Mouse (Mus musculus): ENCODE data around the gene 2010300C02Rik. TPM values are rescaled to one million over a fixed set of nuclear protein-coding genes. Genes with fewer than 3 reads are reported as not detected.
A peak's percentile ranks its signal among the peaks of the same experiment; 100 is the strongest.
"Not testable (repeated sequence)": the region's sequence is repeated elsewhere in the genome, so short reads cannot be mapped to it uniquely, and the experiment has no call there.

Gene 2010300C02Rik
- polyA plus RNA-seq, 1 experiment from 2014 or later, result 0.75 TPM

DNA sequence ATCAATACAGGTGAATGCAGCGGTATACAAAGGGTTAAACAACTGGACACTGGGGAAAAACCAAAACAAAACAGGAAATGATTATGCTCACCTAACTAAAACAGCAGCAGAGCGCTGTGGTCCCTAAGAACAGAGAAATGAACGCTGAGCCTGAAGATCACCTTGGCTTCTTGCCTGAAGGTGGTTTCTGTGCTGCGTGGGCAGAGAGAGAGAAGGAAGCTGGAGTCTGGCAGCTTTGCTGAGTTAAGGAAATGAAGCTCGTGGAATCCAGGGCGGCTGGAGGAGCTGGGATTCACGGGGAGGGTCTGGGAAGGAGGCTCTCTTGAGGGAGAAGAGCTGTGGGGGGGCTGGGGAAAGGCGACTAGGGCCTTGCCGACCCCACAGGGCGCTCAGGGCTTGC, 8.2 kb upstream of the 2010300C02Rik start:
- H3K27ac ChIP-seq (replicated peaks), result no peak overlapping the region
- H3K9me3 ChIP-seq, result no peaks in the 10 kb centered on the region
- no peak overlapping the region for H3K4me2 ChIP-seq (replicated peaks)
- no peaks in the 10 kb centered on the region for H3K27me3 ChIP-seq
- H3K9ac ChIP-seq (replicated peaks), result no peak overlapping the region
- no peaks in the 10 kb centered on the region for H3K36me3 ChIP-seq
- WGBS, result 73% methylated on average over 10 of the region's 10 CpGs
- no peak overlapping the region for H3K4me3 ChIP-seq
- H3K4me1 ChIP-seq, result no peaks in the 10 kb centered on the region
- ATAC-seq (ENCODE audit: low FRiP score, low read depth), result no peak

DNA sequence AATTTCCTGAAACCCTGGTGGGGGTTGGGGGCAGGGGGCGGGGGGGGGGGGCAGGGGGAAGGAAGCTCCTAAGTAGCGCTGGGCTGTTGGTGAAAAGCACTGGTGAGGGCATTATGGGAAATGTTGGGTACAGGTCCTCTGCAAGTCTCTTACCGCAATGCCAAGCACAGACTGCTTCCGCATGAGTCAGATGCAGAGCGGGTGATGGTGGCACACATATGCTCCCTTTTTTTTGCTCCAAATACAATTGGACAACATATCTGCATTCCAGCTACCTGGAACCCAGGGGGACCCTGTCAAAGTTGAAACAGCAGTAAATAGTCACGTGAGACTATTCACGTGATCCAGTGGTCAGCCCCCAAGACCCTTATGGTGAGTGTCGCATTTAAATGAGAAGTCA, 7.3 kb upstream of the 2010300C02Rik start:
- H3K27me3 ChIP-seq, result no peaks in the 10 kb centered on the region
- no peaks in the 10 kb centered on the region for H3K36me3 ChIP-seq
- H3K4me1 ChIP-seq, result no peaks in the 10 kb centered on the region
- H3K9ac ChIP-seq (replicated peaks), result no peak overlapping the region
- H3K4me3 ChIP-seq, result no peak overlapping the region
- no peak for ATAC-seq (ENCODE audit: low FRiP score, low read depth)
- H3K27ac ChIP-seq (replicated peaks), result no peak overlapping the region
- H3K9me3 ChIP-seq, result no peaks in the 10 kb centered on the region
- 80% methylated on average over 8 of the region's 8 CpGs for WGBS
- H3K4me2 ChIP-seq (replicated peaks), result no peak overlapping the region

DNA sequence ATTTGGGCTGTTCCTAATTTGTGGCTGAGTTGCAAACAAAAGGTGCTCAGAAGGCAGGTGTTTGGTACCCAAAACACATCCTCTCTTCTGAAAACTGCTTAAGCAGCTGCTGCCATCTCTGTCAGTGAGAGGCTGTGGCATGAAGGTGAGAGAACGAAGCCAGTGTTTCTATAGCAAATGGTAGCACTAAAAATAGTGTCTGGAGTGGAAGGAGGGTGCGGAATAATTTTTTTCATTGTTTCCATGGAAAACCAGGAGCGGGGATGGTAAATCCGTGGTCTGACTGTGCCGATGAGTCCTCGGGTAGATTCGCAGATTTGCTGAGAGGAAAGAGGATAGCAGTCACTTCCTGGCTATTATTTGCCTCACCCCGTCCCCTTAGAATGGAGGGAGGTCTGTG, 6.5 kb upstream of the 2010300C02Rik start:
- ATAC-seq (ENCODE audit: low FRiP score, low read depth), result no peak
- H3K4me1 ChIP-seq, result no peaks in the 10 kb centered on the region
- no peak overlapping the region for H3K4me2 ChIP-seq (replicated peaks)
- no peaks in the 10 kb centered on the region for H3K36me3 ChIP-seq
- WGBS, result 84% methylated on average over 8 of the region's 8 CpGs
- no peak overlapping the region for H3K9ac ChIP-seq (replicated peaks)
- H3K9me3 ChIP-seq, result no peaks in the 10 kb centered on the region
- peaks cover 4% of the 10 kb centered on the region for H3K27me3 ChIP-seq
- H3K4me3 ChIP-seq, result no peak overlapping the region
- H3K27ac ChIP-seq (replicated peaks), result no peak overlapping the region

DNA sequence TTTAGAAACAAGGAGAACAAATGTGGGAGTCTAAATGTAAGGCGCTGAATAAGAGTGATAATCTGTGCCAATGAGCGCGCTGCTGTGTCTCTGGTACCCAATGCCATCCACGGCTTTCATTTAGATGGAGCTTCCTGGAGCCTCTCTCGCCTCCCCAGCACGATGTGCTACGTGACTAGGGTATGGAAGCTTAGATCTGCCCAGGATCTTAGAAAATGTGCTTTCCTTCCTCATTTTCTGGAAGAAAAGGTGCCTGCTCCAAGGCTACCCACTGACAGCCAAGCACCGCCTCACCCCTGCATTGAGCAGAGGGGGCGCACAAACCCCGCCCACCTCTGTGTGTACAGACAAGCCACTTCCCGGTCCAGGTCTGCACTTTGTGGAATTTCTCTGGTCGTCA, 6.0 kb upstream of the 2010300C02Rik start:
- Histone ChIP-seq H3K27ac (replicated peaks) (no peak overlapping the region), H3K36me3 (no peaks in the 10 kb centered on the region), H3K9ac (replicated peaks) (no peak overlapping the region), H3K4me1 (no peaks in the 10 kb centered on the region), H3K9me3 (no peaks in the 10 kb centered on the region), H3K4me3 (no peak overlapping the region), H3K27me3 (peaks cover 8% of the 10 kb centered on the region), H3K4me2 (replicated peaks) (no peak overlapping the region)
- 78% methylated on average over 12 of the region's 12 CpGs for WGBS
- ATAC-seq (ENCODE audit: low FRiP score, low read depth), result no peak

DNA sequence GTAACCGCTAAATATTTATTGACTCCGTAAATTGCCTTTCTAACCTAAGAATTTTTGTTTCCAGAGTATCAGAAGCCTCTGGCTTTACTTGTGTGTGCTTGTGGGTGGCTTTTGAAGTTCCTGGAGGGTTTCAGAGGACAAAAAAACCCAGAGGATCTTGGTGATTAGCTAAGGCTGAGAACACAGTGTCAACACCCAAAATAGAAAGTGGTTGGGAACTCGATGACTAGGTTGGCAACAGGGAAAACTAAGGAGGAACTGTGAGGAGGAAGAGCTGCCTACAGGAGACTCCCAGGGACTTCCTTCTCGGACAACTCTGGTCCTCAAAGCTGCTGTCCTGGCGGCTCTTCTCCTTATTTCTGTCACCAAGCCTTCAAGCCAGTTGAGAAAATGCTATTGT, 1.2 kb upstream of the 2010300C02Rik start:
- Histone ChIP-seq H3K36me3 (no peaks in the 10 kb centered on the region), H3K27me3 (peaks cover 40% of the 10 kb centered on the region), H3K4me1 (peaks cover 13% of the 10 kb centered on the region), H3K4me3 (no peak overlapping the region), H3K9ac (replicated peaks) (no peak overlapping the region), H3K4me2 (replicated peaks) (no peak overlapping the region), H3K27ac (replicated peaks) (no peak overlapping the region), H3K9me3 (no peaks in the 10 kb centered on the region)
- no peak for ATAC-seq (ENCODE audit: low FRiP score, low read depth)
- WGBS, result 65% methylated on average over 5 of the region's 5 CpGs

DNA sequence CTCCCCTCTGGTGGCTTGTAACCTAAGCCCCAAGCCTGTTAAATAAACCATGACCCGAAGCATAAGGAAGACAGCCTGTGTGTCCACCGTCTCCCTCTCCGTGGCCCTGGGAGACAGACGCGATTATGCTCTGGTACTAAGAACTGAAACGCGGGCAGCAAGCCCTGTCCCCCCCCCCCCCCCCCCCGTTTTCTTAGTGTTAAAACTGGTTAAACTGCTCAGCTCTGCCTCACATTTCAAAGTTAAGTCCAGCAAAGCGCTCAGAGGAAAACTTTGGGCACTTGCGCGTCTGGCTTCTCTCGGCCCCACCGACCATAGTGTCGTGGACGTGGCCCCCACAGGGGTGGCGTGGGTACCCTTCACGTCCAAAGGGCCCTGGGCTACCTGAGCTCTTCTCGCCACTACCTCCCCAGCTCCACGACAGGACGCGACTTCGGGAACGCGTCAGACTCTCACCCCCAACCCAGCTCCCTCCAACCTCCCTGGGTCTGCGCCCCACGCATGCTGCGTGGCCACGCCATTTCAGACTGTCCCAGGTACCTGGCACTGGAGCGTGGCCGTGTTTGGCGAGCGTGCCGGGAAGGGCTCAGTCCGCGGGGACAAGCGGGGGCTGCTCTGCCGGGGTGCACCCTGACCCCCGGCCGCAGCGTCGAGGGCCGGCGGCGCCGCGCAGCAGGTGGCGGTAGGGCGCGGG, 708 bp downstream of the 2010300C02Rik start:
- 3% methylated on average over 46 of the region's 49 CpGs for WGBS
- H3K27me3 ChIP-seq, result peaks cover 40% of the 10 kb centered on the region

DNA sequence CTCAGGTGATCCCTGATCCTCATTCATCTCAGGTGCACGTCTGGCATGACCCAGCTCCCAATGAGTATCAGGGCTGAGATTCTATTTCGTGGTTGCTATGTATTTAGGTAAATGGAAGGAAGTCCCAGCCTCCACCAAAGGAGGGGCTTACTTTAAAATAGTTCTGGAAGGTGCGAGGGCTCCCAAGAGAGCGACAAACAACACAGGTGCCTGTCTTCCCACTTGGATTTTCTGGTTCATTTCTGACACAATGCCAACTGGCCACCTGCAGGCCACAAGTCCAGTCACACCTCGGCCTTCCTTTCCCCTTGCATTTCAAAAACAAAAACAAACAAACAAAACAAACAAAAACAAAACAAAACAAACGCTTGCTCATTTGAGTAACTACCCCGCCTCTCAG, 1.4 kb downstream of the 2010300C02Rik start:
- no peak overlapping the region for H3K4me2 ChIP-seq (replicated peaks)
- no peak overlapping the region for H3K9ac ChIP-seq (replicated peaks)
- peaks cover 13% of the 10 kb centered on the region for H3K4me1 ChIP-seq
- no peak overlapping the region for H3K4me3 ChIP-seq
- no peaks in the 10 kb centered on the region for H3K9me3 ChIP-seq
- 51% methylated on average over 7 of the region's 7 CpGs for WGBS
- peaks cover 40% of the 10 kb centered on the region for H3K27me3 ChIP-seq
- H3K27ac ChIP-seq (replicated peaks), result no peak overlapping the region
- H3K36me3 ChIP-seq, result no peaks in the 10 kb centered on the region
- ATAC-seq (ENCODE audit: low FRiP score, low read depth), result no peak

More for the DNA sequence above, 708 bp downstream of the 2010300C02Rik start:
- no peaks in the 10 kb centered on the region for H3K36me3 ChIP-seq
- peak overlapping the region; percentile 58 for H3K9ac ChIP-seq (replicated peaks)
- no peaks in the 10 kb centered on the region for H3K9me3 ChIP-seq
- no peak overlapping the region for H3K27ac ChIP-seq (replicated peaks)
- H3K4me1 ChIP-seq, result peaks cover 13% of the 10 kb centered on the region
- H3K4me3 ChIP-seq, result peak overlapping the region; percentile 65
- peak overlapping the region; percentile 94 for H3K4me2 ChIP-seq (replicated peaks)
- ATAC-seq (ENCODE audit: low FRiP score, low read depth), result peak; percentile 76

DNA sequence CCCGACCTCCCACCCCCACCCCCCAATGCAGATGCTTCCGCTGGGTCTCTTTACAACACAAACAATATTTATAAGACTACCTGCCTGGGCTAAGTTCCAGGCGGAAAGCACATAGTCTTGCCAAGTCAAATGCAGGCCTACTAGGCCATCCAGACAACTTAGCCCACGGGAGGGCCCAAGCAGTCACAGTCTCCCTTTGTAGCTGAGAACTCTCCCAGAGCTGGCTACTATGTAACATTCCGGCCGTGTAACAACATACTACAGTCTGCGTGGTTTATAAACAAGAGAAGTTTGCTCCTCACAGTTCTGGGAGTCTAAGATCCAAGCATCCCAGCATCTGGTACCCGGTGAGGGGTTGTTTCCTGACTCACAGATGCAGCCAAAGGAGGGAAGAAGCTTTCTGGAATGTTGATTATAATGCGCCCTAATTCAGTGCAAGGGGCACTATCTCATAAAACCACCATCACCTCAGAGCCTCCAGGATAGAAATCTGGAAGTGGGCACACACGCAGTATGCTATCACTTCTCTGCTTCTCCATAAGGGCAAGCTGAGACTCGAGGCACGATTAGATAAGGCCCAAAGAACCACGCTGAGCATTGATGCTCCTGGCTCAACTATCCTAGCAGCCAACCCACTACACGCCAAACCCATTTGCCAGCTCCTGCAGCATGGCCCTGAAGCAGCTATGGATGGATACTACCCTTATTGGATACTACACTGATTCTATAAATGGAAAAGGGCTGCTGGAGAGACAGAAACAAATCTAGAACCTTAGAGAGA, 2.3 kb downstream of the 2010300C02Rik start:
- Histone ChIP-seq H3K36me3 (no peaks in the 10 kb centered on the region), H3K4me2 (replicated peaks) (no peak overlapping the region), H3K4me1 (peaks cover 13% of the 10 kb centered on the region), H3K9ac (replicated peaks) (no peak overlapping the region), H3K4me3 (no peak overlapping the region), H3K27ac (replicated peaks) (no peak overlapping the region), H3K27me3 (peaks cover 40% of the 10 kb centered on the region), H3K9me3 (no peaks in the 10 kb centered on the region)
- WGBS, result 81% methylated on average over 14 of the region's 14 CpGs
- no peak for ATAC-seq (ENCODE audit: low FRiP score, low read depth)

DNA sequence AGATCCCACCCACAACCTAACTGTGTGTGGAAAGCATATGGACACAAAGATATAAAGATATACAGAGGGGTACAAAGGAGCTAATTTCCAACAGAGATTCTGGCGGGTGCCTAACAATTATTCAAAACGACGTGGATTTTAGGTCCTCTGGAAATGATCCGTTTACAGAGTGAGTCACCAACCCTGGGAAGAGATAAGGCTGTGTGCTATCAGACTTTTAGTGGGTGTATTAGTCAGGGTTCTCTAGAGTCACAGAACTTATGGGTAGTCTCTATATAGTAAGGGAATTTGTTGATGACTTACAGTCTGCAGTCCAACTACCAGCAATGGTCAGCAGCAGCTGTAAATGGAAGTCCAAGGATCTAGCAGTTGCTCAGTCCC, 7.5 kb downstream of the 2010300C02Rik start:
- not testable (repeated sequence) for H3K9me3 ChIP-seq; ATAC-seq (ENCODE audit: low FRiP score, low read depth); H3K27ac ChIP-seq (replicated peaks); H3K36me3 ChIP-seq; H3K4me2 ChIP-seq (replicated peaks); H3K27me3 ChIP-seq; H3K4me1 ChIP-seq; H3K4me3 ChIP-seq; H3K9ac ChIP-seq (replicated peaks)
- 86% methylated on average over 4 of the region's 4 CpGs for WGBS

DNA sequence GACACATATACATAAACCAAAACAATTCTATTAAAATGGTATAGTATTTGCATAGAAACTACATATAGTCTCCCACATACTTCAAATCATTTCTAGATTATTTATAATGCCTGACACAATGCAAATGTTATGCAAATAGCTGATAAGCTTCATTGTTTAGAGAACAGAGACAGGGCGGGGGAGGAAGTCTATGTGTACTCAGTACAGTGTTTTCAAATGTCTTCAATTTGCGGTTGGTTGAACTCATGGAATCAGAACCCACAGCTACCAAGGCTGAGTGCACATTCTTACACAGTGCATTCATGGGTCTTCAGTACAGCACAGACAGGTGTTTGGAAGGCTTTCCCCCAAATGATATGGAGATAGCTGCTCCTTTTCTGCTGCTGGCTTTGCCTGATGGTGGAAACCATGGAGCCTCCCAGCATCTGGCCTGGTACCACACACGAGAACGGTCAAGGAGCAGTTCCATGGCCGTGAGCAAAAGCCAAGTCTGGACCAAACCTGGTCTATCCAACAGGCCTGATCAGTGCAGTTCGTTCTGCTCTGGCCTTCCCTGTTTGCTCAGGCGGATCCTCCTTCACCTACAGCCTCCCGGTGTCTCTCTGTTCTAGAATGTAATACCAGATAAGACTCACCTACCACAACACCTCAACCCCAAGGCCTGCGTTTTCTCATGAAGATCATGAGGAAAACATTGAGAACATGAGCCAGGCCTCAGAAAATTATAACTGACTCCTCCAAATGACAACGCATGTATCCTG, 8.1 kb downstream of the 2010300C02Rik start:
- Histone ChIP-seq H3K27ac (replicated peaks) (no peak overlapping the region), H3K4me3 (no peak overlapping the region), H3K4me2 (replicated peaks) (no peak overlapping the region), H3K27me3 (no peaks in the 10 kb centered on the region), H3K9me3 (no peaks in the 10 kb centered on the region), H3K4me1 (no peaks in the 10 kb centered on the region), H3K36me3 (no peaks in the 10 kb centered on the region), H3K9ac (replicated peaks) (no peak overlapping the region)
- no peak for ATAC-seq (ENCODE audit: low FRiP score, low read depth)
- WGBS, result 91% methylated on average over 10 of the region's 10 CpGs

DNA sequence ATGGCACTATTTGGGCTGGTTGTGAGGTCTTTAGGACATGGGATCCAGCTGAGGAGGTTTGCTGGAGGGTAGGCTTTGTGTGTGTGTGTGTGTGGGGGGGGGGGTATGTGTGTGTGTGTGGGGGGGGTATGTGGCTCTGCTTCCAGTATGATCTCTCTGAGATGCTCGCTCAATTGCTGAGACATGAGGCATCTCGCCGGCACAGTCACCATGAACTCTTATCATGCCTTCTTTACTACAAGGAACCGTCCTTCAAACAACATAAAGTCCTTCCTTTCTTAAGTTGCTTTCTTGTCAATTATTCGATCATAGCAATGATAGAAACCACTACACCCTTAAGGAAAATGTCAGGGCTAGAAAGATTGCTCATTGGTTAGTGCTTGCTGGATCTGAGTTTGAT, 8.8 kb downstream of the 2010300C02Rik start:
- no peak for ATAC-seq (ENCODE audit: low FRiP score, low read depth)
- Histone ChIP-seq H3K27ac (replicated peaks) (no peak overlapping the region), H3K9ac (replicated peaks) (no peak overlapping the region), H3K9me3 (no peaks in the 10 kb centered on the region), H3K27me3 (no peaks in the 10 kb centered on the region), H3K4me2 (replicated peaks) (no peak overlapping the region), H3K4me3 (no peak overlapping the region), H3K4me1 (no peaks in the 10 kb centered on the region), H3K36me3 (no peaks in the 10 kb centered on the region)
- WGBS, result 85% methylated on average over 5 of the region's 5 CpGs

DNA sequence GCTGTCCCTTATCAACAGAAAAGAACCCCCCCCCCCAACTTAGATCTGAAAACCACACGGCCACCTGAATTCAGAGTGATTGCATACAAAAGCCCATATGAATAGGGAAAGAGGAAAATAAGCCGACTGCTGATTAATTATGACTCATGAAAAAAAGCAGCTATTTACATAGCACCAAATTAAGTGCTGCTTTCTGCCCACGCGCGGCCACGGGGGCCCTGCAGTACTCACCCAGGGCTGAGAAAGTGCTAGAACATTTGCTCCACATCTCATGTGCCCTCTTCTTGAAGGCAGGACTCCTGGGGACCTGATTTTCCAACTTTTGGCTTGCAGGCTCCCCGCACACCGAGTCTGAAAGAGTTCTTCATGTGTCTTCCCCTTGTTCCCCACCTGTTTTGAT, 10.1 kb downstream of the 2010300C02Rik start:
- Histone ChIP-seq H3K27ac (replicated peaks) (no peak overlapping the region), H3K27me3 (no peaks in the 10 kb centered on the region), H3K4me2 (replicated peaks) (no peak overlapping the region), H3K9ac (replicated peaks) (no peak overlapping the region), H3K9me3 (no peaks in the 10 kb centered on the region), H3K36me3 (no peaks in the 10 kb centered on the region), H3K4me1 (no peaks in the 10 kb centered on the region), H3K4me3 (no peak overlapping the region)
- 90% methylated on average over 8 of the region's 8 CpGs for WGBS
- no peak for ATAC-seq (ENCODE audit: low FRiP score, low read depth)

Measured in midbrain, embryonic 12.5 days (tissue).